Mouse (Mus musculus): ENCODE data around the gene Dgkq.

DNA sequence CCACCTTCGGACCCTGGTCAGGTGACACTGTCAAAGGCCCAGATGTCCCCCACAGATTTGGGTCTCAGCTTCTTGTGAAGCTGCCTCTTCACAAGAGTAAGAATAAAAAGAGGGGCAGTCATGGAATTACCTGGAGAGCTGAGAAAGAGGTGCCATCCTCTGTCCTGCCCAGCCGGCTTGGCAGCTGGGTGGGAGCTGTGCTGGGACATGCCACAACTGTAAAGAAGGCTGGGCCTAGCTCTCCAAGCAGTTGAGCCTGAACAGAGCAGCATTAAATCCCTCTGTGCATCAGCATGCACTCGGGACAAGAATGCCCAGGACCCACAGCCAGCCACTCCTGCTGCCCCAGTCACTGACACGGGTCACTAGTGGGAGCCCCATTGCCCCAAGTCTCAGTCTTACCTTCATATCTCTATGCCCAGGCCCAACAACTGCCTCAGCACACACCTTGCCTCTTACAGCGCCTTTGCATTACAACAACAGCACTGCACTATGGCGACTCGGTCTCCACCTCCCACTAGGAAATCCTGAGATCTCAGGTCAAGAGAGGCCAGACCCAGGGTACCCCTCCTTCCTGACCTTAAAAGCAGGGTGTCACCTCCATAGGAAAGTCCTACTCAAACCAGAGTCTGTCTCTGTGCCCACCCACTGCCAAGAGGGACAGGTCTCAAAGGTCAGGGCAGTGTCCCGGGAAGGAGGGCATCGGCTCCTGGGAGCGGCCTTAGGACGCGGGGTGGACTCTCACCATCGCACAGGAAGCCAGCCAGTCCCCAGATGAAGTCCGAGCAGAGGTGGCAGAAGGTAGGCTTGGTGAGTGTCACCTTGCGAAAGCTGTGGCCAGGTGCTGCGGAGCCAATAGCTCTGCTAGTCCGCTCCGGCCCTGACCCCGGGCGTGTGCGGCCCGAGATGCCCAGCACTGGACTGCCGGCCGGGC, 9.5 kb downstream of the Dgkq start, which contains the start of gene Idua:
- TF ChIP-seq POLR2A (IDR thresholded peaks at IDR 0.05; ENCODE audit: control insufficient read depth, extremely low read depth, insufficient read depth, low read length, poor library complexity) (no peak), CTCF (IDR thresholded peaks at IDR 0.05; ENCODE audit: borderline replicate concordance, control insufficient read depth, extremely low read depth, insufficient read depth, low read length, poor library complexity) (no peak)

Data from thymus, adult 2 months (tissue).